Mouse (Mus musculus) thymus, postnatal 4 days (tissue): ENCODE data around the gene B4galt5.

ENCODE experiments used
- DNase-seq: peaks from one replicate; pipeline ENCODE4 v3.0.0; 2021

Gene B4galt5

DNA sequence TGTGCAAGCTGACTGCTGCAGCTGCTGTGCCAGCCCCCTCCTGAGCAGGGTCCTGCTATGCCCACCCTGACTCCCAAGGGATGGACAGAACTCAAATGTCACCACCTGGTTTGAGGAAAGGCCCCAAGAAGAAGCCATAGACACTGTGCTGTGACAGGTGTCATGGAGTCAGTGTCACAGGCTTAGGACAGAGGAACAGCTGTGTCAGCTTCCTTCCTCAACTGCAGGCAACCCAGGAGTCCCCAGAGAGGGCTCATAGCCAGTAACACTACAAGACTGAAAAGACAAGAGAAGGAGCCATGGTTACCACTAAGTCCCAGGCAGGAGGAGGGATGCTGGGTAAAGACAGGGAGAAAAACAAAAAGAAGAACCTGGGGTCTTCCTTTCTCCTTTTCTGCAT is 7.9 kb upstream of the B4galt5 start:
- no peak for DNase-seq

- DNase-seq = no peak
Measured at GRCm38 (mm10) chr2:167354611-167355165, 5.7 kb upstream of the B4galt5 start.

- DNase-seq = no peak
Measured at GRCm38 (mm10) chr2:167354046-167354445, 5.1 kb upstream of the B4galt5 start.

DNA sequence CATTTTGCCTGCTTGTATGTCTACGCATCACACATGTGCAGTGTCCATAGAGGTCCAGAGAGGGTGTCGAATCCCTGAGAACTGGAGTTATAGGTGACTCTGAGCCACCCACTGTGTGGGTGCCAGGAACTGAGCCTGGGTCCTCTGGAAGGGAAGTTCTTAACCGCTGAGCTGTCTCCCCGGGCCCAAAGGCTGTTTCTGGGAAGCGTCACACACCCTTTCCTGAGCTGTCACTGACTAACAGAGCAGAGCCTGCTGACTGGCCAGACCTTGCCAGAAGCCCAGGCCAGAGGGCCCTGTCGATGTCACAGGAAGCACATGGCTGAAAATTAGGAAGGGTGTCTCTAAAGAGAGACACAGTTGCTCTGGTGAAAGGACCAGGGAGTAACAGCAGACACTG is 3.5 kb upstream of the B4galt5 start:
- DNase-seq = no peak

- no peak for DNase-seq
Measured at GRCm38 (mm10) chr2:167351371-167351951, 2.5 kb upstream of the B4galt5 start.

GRCm38 (mm10) chr2:167350126-167350650 is 1.2 kb upstream of the B4galt5 start:
- no peak for DNase-seq

DNA sequence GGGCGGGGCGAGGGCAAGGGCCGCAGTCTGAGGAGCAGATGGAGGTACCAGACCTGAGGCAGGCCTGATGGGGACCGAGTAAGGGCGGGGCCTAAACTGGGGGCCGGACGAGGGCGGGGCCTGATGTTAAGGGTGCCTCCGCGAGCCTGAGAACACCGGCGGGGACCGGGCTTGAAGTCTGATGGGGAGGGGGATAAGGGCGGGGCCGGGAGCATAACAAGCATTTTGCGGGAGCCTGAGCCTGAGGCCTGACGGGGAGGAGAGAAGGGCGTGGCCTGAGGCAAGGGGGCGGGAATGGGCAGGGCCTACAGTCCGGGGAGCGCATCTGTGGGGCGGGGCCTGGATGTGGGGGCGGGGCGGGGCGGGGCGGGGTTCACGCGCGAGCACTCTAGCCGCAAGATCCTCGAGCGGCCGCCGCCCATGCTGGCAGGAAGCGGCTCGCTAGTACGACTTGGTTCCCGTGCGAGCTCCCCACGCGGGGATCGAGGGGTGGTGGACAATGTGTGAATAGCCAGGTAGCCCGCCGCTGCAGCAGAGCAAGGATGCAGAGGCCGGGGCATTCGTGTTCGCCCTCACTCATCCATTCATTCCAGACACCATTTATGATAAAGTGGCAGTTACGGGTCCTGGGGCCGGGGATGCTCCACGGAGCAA is 427 bp upstream of the B4galt5 start:
- DNase-seq = peak; percentile 95

- no peak for DNase-seq
Measured at GRCm38 (mm10) chr2:167347991-167348375, 1.0 kb downstream of the B4galt5 start.

DNA sequence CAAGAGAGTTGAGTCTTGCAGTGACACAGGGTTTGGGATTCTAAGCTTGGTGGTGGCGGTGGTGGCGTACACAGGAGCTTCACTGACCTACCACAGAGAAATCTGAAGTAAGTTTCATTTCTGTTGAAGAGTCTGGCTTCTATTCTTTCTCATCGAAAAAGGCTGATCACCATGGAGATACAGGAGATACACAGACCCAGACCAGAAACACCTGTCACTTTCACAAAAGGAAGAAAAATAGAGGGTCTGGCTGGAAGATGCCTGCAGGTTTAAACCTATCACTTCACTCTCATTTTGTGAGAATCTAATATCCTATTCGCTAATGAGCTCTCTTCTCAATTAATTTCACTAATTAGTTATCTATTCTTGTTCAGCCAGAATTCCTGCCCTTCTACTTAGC is 1.6 kb downstream of the B4galt5 start:
- DNase-seq = no peak

- no peak for DNase-seq
Measured at GRCm38 (mm10) chr2:167345508-167346164, 3.3 kb downstream of the B4galt5 start.

GRCm38 (mm10) chr2:167344871-167345507 is 4.0 kb downstream of the B4galt5 start:
- DNase-seq = no peak

DNA sequence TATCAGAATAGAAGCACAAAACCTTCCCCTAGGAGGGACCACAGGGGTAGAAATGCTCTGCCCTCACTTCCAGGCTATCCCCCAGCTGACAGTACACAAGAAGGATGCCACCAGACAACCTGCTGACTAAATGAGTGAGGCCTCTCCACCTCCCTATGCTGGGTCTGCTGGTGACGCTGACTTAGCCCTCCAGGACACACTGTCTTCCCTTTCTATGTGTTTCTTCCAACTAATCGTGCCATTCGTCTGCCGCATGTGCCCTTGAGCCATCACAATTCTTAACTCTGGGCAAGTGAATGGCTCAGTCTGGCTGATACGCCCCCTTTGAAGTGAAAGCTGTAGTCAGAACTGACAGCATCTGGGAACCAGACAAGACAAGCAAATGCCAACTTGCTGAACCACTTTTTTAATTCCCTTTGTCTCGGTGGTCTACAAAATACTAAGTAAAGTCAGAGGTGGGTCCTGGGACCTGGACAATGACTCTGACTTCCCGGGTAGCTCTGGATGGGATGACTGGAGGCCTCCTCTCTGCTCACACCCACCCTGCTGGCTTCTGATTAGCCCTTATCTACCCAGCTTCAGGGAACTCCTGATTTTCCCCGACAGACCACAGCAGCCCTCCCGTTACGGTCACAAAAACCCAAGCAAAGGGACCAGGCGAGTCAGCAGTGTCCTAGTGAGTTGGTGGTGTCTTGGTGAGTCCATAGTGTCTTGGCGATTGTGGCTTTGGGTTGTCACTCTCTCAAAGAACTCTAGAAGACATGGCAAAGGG is 5.4 kb downstream of the B4galt5 start:
- DNase-seq = no peak

DNA sequence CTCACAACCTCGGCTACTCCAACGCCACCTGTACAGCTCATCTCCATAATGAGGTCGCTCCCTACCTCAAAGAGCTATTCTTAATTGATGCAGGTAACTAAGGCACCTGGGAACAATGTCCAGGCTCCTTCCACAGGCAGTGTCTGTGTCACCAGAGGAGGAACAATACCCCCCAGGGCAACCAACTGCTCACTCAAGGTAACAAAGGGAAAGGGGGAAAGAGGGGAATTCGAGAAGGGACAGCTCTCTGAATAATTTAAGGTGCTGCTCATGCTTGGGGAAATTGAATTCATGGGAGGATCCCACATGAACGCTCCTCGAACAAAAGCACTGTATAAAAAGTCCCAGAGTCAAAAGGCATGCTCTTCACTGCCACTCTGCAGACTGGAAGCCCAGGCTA is 6.1 kb downstream of the B4galt5 start:
- DNase-seq = no peak

DNA sequence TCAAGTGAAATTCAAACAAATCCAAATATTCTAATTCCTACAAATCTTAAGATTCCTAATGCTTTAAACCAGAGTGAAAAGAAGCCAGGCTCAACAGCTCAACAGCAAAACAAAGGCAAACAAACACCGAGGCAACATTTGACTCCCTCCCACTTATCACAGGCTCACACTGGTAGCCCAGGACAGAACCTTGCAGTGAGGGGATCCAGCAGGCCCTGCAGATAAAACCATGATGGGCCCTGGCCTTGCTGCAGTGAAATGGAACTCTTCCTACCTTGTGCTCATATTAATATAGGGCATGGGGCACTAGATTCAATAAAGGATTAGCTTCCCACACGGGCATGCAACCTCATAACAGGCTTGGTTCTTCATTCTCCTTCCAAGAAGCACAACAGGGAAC is 11.4 kb downstream of the B4galt5 start:
- no peak for DNase-seq

GRCm38 (mm10) chr2:167337214-167337512 is 11.8 kb downstream of the B4galt5 start:
- no peak for DNase-seq

GRCm38 (mm10) chr2:167336384-167337213 is 12.4 kb downstream of the B4galt5 start:
- no peak for DNase-seq

DNA sequence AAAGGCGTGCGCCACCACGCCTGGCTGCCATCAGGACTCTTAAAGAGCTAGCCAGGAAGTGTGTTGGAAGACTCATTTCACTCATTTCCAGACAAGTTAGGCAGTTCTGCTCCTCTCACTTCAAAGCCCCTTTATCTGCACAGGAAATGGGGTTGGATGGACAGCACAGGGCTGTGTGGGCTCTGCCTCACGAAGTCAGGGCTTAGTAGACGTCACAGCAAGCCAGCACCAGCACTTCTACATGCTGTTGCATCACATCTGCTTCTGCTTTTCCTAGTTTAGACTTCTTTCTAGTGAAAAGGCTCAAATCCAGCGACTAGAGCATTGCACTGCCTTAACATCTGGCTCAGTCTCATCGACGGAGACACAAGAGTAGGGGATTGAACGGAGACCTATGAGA is 13.9 kb downstream of the B4galt5 start:
- no peak for DNase-seq

GRCm38 (mm10) chr2:167334312-167334711 is 14.7 kb downstream of the B4galt5 start:
- no peak for DNase-seq

- no peak for DNase-seq
Measured at GRCm38 (mm10) chr2:167333450-167333849, 15.5 kb downstream of the B4galt5 start.

GRCm38 (mm10) chr2:167332336-167332987 is 16.5 kb downstream of the B4galt5 start:
- no peak for DNase-seq

DNA sequence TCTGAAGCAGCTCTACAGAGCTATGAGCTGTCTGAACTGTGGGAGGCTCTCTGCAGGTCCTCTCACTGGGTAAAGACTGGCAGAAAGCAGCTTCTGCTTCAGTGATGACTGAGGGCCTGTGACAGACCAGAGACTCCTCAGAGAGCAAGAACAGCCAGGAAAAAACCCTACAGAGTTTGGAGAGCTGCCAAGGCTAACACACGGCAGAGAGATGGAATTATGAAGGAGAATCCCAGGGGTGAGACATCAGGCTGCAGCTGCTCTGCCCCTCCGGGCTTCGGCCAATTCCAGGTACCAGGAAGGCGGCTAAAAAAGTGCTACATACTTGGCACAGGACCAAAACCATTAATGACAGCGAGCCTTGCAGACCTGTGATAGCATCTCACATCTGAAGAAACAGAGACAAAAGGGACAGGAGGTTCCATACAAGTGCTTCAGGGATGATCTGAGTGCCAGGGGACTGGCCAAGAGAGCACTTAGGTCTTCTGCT is 17.5 kb downstream of the B4galt5 start:
- no peak for DNase-seq
